Mouse (Mus musculus): Measurements from ENCODE around the gene Mad1l1. TPM values are rescaled to one million over a fixed set of nuclear protein-coding genes. Genes with fewer than 3 reads are reported as not detected.
"Not testable (repeated sequence)": the region's sequence is repeated elsewhere in the genome, so short reads cannot be mapped to it uniquely, and the experiment has no call there.

Mad1l1 gene
- polyA plus RNA-seq, 1 experiment from 2014 or later = 60.8 TPM

- WGBS = 78% methylated on average over 8 of the region's 8 CpGs
- Histone ChIP-seq H3K27me3 (ENCODE audit: poor library complexity, severe bottlenecking) (peaks cover 40% of the 10 kb centered on the region), H3K4me1 (peaks cover 33% of the 10 kb centered on the region), H3K9me3 (no peaks in the 10 kb centered on the region), H3K27ac (no peak overlapping the region), H3K4me3 (no peak overlapping the region), H3K36me3 (replicated peaks) (peaks cover 9% of the 10 kb centered on the region)
- DNase-seq (ENCODE audit: extremely low spot score, low spot score) = no peak
These were observed 314.5 kb downstream of the Mad1l1 start for GRCm38 (mm10) chr5:140006861-140007260.

- Histone ChIP-seq H3K4me1 (peaks cover 25% of the 10 kb centered on the region), H3K36me3 (replicated peaks) (no peaks in the 10 kb centered on the region), H3K4me3 (no peak overlapping the region), H3K9me3 (no peaks in the 10 kb centered on the region), H3K27me3 (ENCODE audit: poor library complexity, severe bottlenecking) (peaks cover 16% of the 10 kb centered on the region), H3K27ac (no peak overlapping the region)
- WGBS = 60% methylated on average over 3 of the region's 3 CpGs
- DNase-seq (ENCODE audit: extremely low spot score, low spot score) = no peak
These were observed 318.8 kb downstream of the Mad1l1 start for GRCm38 (mm10) chr5:140002541-140002940.

- Histone ChIP-seq H3K27ac (no peak overlapping the region), H3K4me1 (peaks cover 16% of the 10 kb centered on the region), H3K9me3 (no peaks in the 10 kb centered on the region), H3K36me3 (replicated peaks) (no peaks in the 10 kb centered on the region), H3K4me3 (no peak overlapping the region), H3K27me3 (ENCODE audit: poor library complexity, severe bottlenecking) (no peaks in the 10 kb centered on the region)
- WGBS = 34% methylated on average over 6 of the region's 6 CpGs
- no peak for DNase-seq (ENCODE audit: extremely low spot score, low spot score)
These were observed 322.4 kb downstream of the Mad1l1 start for GRCm38 (mm10) chr5:139998916-139999315.

- not testable (repeated sequence) for H3K27me3 ChIP-seq (ENCODE audit: poor library complexity, severe bottlenecking); H3K9me3 ChIP-seq; DNase-seq (ENCODE audit: extremely low spot score, low spot score); H3K27ac ChIP-seq; H3K4me3 ChIP-seq; H3K36me3 ChIP-seq (replicated peaks)
- 83% methylated on average over 12 of the region's 12 CpGs for WGBS
- H3K4me1 ChIP-seq = peaks cover 16% of the 10 kb centered on the region
These were observed 323.0 kb downstream of the Mad1l1 start for GRCm38 (mm10) chr5:139998321-139998720.

- H3K27ac ChIP-seq = no peak overlapping the region
- H3K27me3 ChIP-seq (ENCODE audit: poor library complexity, severe bottlenecking) = no peaks in the 10 kb centered on the region
- no peak for DNase-seq (ENCODE audit: extremely low spot score, low spot score)
- H3K9me3 ChIP-seq = peaks cover 29% of the 10 kb centered on the region
- H3K4me1 ChIP-seq = 0 out of 2 replicates have a peak, but pooled peaks cover 6% of the 10 kb centered on the region
- WGBS = 95% methylated on average over 3 of the region's 3 CpGs
- no peak overlapping the region for H3K4me3 ChIP-seq
- H3K36me3 ChIP-seq (replicated peaks) = no peaks in the 10 kb centered on the region
These were observed 329.8 kb downstream of the Mad1l1 start for GRCm38 (mm10) chr5:139991531-139991930.

- Histone ChIP-seq H3K4me1 (0 out of 2 replicates have a peak, but pooled peaks cover 9% of the 10 kb centered on the region), H3K4me3 (no peak overlapping the region), H3K9me3 (peaks cover 10% of the 10 kb centered on the region; the same call in 1 of the 2 replicates), H3K36me3 (replicated peaks) (no peaks in the 10 kb centered on the region), H3K27ac (no peak overlapping the region), H3K27me3 (ENCODE audit: poor library complexity, severe bottlenecking) (no peaks in the 10 kb centered on the region)
- 51% methylated on average over 18 of the region's 18 CpGs for WGBS
- no peak for DNase-seq (ENCODE audit: extremely low spot score, low spot score)
These were observed 336.1 kb downstream of the Mad1l1 start for GRCm38 (mm10) chr5:139985073-139985746.

- WGBS = 86% methylated on average over 1 of the region's 1 CpGs
- Histone ChIP-seq H3K27me3 (ENCODE audit: poor library complexity, severe bottlenecking) (no peaks in the 10 kb centered on the region), H3K36me3 (replicated peaks) (no peaks in the 10 kb centered on the region), H3K27ac (no peak overlapping the region), H3K9me3 (no peaks in the 10 kb centered on the region), H3K4me1 (peaks cover 21% of the 10 kb centered on the region), H3K4me3 (no peak overlapping the region)
- DNase-seq (ENCODE audit: extremely low spot score, low spot score) = no peak
These were observed 339.4 kb downstream of the Mad1l1 start for GRCm38 (mm10) chr5:139981976-139982375.

- peaks cover 23% of the 10 kb centered on the region for H3K4me1 ChIP-seq
- no peaks in the 10 kb centered on the region for H3K36me3 ChIP-seq (replicated peaks)
- no peaks in the 10 kb centered on the region for H3K9me3 ChIP-seq
- no peak overlapping the region for H3K27ac ChIP-seq
- no peaks in the 10 kb centered on the region for H3K27me3 ChIP-seq (ENCODE audit: poor library complexity, severe bottlenecking)
- DNase-seq (ENCODE audit: extremely low spot score, low spot score) = no peak
- no peak overlapping the region for H3K4me3 ChIP-seq
- WGBS = 87% methylated on average over 9 of the region's 9 CpGs
These were observed 342.0 kb downstream of the Mad1l1 start for GRCm38 (mm10) chr5:139979371-139979770.

- Histone ChIP-seq H3K4me1 (peaks cover 23% of the 10 kb centered on the region), H3K27ac (no peak overlapping the region), H3K4me3 (no peak overlapping the region), H3K9me3 (no peaks in the 10 kb centered on the region), H3K36me3 (replicated peaks) (no peaks in the 10 kb centered on the region), H3K27me3 (ENCODE audit: poor library complexity, severe bottlenecking) (no peaks in the 10 kb centered on the region)
- DNase-seq (ENCODE audit: extremely low spot score, low spot score) = no peak
- WGBS = 15% methylated on average over 13 of the region's 13 CpGs
These were observed 342.7 kb downstream of the Mad1l1 start for GRCm38 (mm10) chr5:139978525-139979276.

GRCm38 (mm10) chr5:139977476-139977875 lies 343.9 kb downstream of the Mad1l1 start:
- H3K9me3 ChIP-seq = no peaks in the 10 kb centered on the region
- 51% methylated on average over 8 of the region's 8 CpGs for WGBS
- H3K4me1 ChIP-seq = peaks cover 26% of the 10 kb centered on the region
- no peak for DNase-seq (ENCODE audit: extremely low spot score, low spot score)
- peaks cover 9% of the 10 kb centered on the region for H3K27me3 ChIP-seq (ENCODE audit: poor library complexity, severe bottlenecking)
- H3K27ac ChIP-seq = no peak overlapping the region
- H3K4me3 ChIP-seq = no peak overlapping the region
- H3K36me3 ChIP-seq (replicated peaks) = no peaks in the 10 kb centered on the region

GRCm38 (mm10) chr5:139976584-139976983 lies 344.8 kb downstream of the Mad1l1 start:
- H3K27ac ChIP-seq = no peak overlapping the region
- no peaks in the 10 kb centered on the region for H3K36me3 ChIP-seq (replicated peaks)
- no peaks in the 10 kb centered on the region for H3K9me3 ChIP-seq
- 84% methylated on average over 4 of the region's 4 CpGs for WGBS
- no peak for DNase-seq (ENCODE audit: extremely low spot score, low spot score)
- peaks cover 18% of the 10 kb centered on the region for H3K27me3 ChIP-seq (ENCODE audit: poor library complexity, severe bottlenecking)
- peaks cover 26% of the 10 kb centered on the region for H3K4me1 ChIP-seq
- H3K4me3 ChIP-seq = no peak overlapping the region

- no peak overlapping the region for H3K4me3 ChIP-seq
- WGBS = 81% methylated on average over 12 of the region's 12 CpGs
- DNase-seq (ENCODE audit: extremely low spot score, low spot score) = no peak
- H3K4me1 ChIP-seq = peaks cover 11% of the 10 kb centered on the region; the same call in 1 of the 2 replicates
- no peaks in the 10 kb centered on the region for H3K9me3 ChIP-seq
- no peak overlapping the region for H3K27ac ChIP-seq
- H3K36me3 ChIP-seq (replicated peaks) = no peaks in the 10 kb centered on the region
- peaks cover 26% of the 10 kb centered on the region for H3K27me3 ChIP-seq (ENCODE audit: poor library complexity, severe bottlenecking)
These were observed 351.1 kb downstream of the Mad1l1 start for GRCm38 (mm10) chr5:139970186-139970631.

Measured in forebrain, embryonic 10.5 days (tissue).